Mouse (Mus musculus): ENCODE results near the gene Chd2. TPM values are rescaled to one million over a fixed set of nuclear protein-coding genes. Genes with fewer than 3 reads are reported as not detected.
A peak's percentile ranks its signal among the peaks of the same experiment; 100 is the strongest.

Gene Chd2
- polyA plus RNA-seq, 1 experiment from 2014 or later: 18.0 TPM

- Histone ChIP-seq H3K27me3 (ENCODE audit: control insufficient read depth, insufficient read depth, low read length) (no peaks in the 10 kb centered on the region), H3K36me3 (ENCODE audit: control insufficient read depth, insufficient read depth, low read length) (peaks cover 4% of the 10 kb centered on the region), H3K9me3 (ENCODE audit: control insufficient read depth, low read length) (no peaks in the 10 kb centered on the region), H3K9ac (ENCODE audit: low read length) (peak overlapping the region; percentile 85), H3K4me3 (ENCODE audit: low read depth, low read length) (peak overlapping the region; percentile 76), H3K4me2 (replicated peaks; ENCODE audit: low read depth) (peak overlapping the region; percentile 91), H3K27ac (replicated peaks) (peak overlapping the region; percentile 93), H3K4me1 (replicated peaks; ENCODE audit: control insufficient read depth, insufficient read depth) (peaks cover 6% of the 10 kb centered on the region; the same call in 1 of the 2 replicates)
- DNase-seq (ENCODE audit: low spot score) (peak; percentile 40), ATAC-seq (ENCODE audit: low FRiP score, low TSS enrichment) (peak; percentile 13)
- under 1% methylated on average over 39 of the region's 39 CpGs for WGBS
- no peak for TF ChIP-seq CTCF (IDR thresholded peaks at IDR 0.05; ENCODE audit: low read depth)
- peak; percentile 29 for TF ChIP-seq EP300 (optimal IDR thresholded peaks at IDR 0.05)
Observed at GRCm38 (mm10) chr7:73391518-73392321, 149.9 kb downstream of the Chd2 start.

GRCm38 (mm10) chr7:73391002-73391517 is 150.6 kb downstream of the Chd2 start:
- TF ChIP-seq CTCF (IDR thresholded peaks at IDR 0.05; ENCODE audit: low read depth) (no peak), EP300 (optimal IDR thresholded peaks at IDR 0.05) (no peak)
- under 1% methylated on average over 30 of the region's 42 CpGs for WGBS

GRCm38 (mm10) chr7:73390426-73391001 is 151.1 kb downstream of the Chd2 start:
- H3K4me1 ChIP-seq (replicated peaks; ENCODE audit: control insufficient read depth, insufficient read depth): peaks cover 6% of the 10 kb centered on the region; the same call in 1 of the 2 replicates
- DNase-seq (ENCODE audit: low spot score): no peak
- H3K4me2 ChIP-seq (replicated peaks; ENCODE audit: low read depth): peak overlapping the region; percentile 91
- 12% methylated on average over 18 of the region's 18 CpGs for WGBS
- no peaks in the 10 kb centered on the region for H3K9me3 ChIP-seq (ENCODE audit: control insufficient read depth, low read length)
- H3K27ac ChIP-seq (replicated peaks): peak overlapping the region; percentile 93
- H3K4me3 ChIP-seq (ENCODE audit: low read depth, low read length): peak overlapping the region; percentile 76
- H3K9ac ChIP-seq (ENCODE audit: low read length): peak overlapping the region; percentile 43
- no peak for TF ChIP-seq CTCF (IDR thresholded peaks at IDR 0.05; ENCODE audit: low read depth)
- TF ChIP-seq EP300 (optimal IDR thresholded peaks at IDR 0.05): no peak
- peaks cover 4% of the 10 kb centered on the region for H3K36me3 ChIP-seq (ENCODE audit: control insufficient read depth, insufficient read depth, low read length)
- ATAC-seq (ENCODE audit: low FRiP score, low TSS enrichment): peak; percentile 33
- no peaks in the 10 kb centered on the region for H3K27me3 ChIP-seq (ENCODE audit: control insufficient read depth, insufficient read depth, low read length)

More at GRCm38 (mm10) chr7:73391002-73391517, 150.6 kb downstream of the Chd2 start:
- peaks cover 6% of the 10 kb centered on the region; the same call in 1 of the 2 replicates for H3K4me1 ChIP-seq (replicated peaks; ENCODE audit: control insufficient read depth, insufficient read depth)
- peak overlapping the region; percentile 91 for H3K4me2 ChIP-seq (replicated peaks; ENCODE audit: low read depth)
- H3K4me3 ChIP-seq (ENCODE audit: low read depth, low read length): peak overlapping the region; percentile 76
- peak overlapping the region; percentile 85 for H3K9ac ChIP-seq (ENCODE audit: low read length)
- peak overlapping the region; percentile 93 for H3K27ac ChIP-seq (replicated peaks)
- peaks cover 4% of the 10 kb centered on the region for H3K36me3 ChIP-seq (ENCODE audit: control insufficient read depth, insufficient read depth, low read length)
- H3K9me3 ChIP-seq (ENCODE audit: control insufficient read depth, low read length): no peaks in the 10 kb centered on the region
- H3K27me3 ChIP-seq (ENCODE audit: control insufficient read depth, insufficient read depth, low read length): no peaks in the 10 kb centered on the region
- ATAC-seq (ENCODE audit: low FRiP score, low TSS enrichment) (peak; percentile 91), DNase-seq (ENCODE audit: low spot score) (peak; percentile 93)

GRCm38 (mm10) chr7:73389871-73390294 is 151.7 kb downstream of the Chd2 start:
- TF ChIP-seq CTCF (IDR thresholded peaks at IDR 0.05; ENCODE audit: low read depth): no peak
- no peak for TF ChIP-seq EP300 (optimal IDR thresholded peaks at IDR 0.05)
- ATAC-seq (ENCODE audit: low FRiP score, low TSS enrichment): no peak

GRCm38 (mm10) chr7:73389419-73389818 is 152.2 kb downstream of the Chd2 start:
- no peaks in the 10 kb centered on the region for H3K27me3 ChIP-seq (ENCODE audit: control insufficient read depth, insufficient read depth, low read length)
- peaks cover 6% of the 10 kb centered on the region; the same call in 1 of the 2 replicates for H3K4me1 ChIP-seq (replicated peaks; ENCODE audit: control insufficient read depth, insufficient read depth)
- no peaks in the 10 kb centered on the region for H3K9me3 ChIP-seq (ENCODE audit: control insufficient read depth, low read length)
- DNase-seq (ENCODE audit: low spot score): no peak
- no peak overlapping the region for H3K4me3 ChIP-seq (ENCODE audit: low read depth, low read length)
- ATAC-seq (ENCODE audit: low FRiP score, low TSS enrichment): no peak
- TF ChIP-seq EP300 (optimal IDR thresholded peaks at IDR 0.05) (no peak), CTCF (IDR thresholded peaks at IDR 0.05; ENCODE audit: low read depth) (no peak)
- no peak overlapping the region for H3K9ac ChIP-seq (ENCODE audit: low read length)
- peak overlapping the region; percentile 93; the same call in 1 of the 2 replicates for H3K27ac ChIP-seq (replicated peaks)
- H3K4me2 ChIP-seq (replicated peaks; ENCODE audit: low read depth): peak overlapping the region; percentile 91; the same call in 1 of the 2 replicates
- WGBS: 28% methylated on average over 9 of the region's 9 CpGs
- H3K36me3 ChIP-seq (ENCODE audit: control insufficient read depth, insufficient read depth, low read length): peaks cover 4% of the 10 kb centered on the region

More at GRCm38 (mm10) chr7:73389871-73390294, 151.7 kb downstream of the Chd2 start:
- Histone ChIP-seq H3K36me3 (ENCODE audit: control insufficient read depth, insufficient read depth, low read length) (peaks cover 4% of the 10 kb centered on the region), H3K27me3 (ENCODE audit: control insufficient read depth, insufficient read depth, low read length) (no peaks in the 10 kb centered on the region), H3K27ac (replicated peaks) (peak overlapping the region; percentile 93; the same call in 1 of the 2 replicates), H3K9ac (ENCODE audit: low read length) (no peak overlapping the region), H3K4me2 (replicated peaks; ENCODE audit: low read depth) (peak overlapping the region; percentile 91; the same call in 1 of the 2 replicates), H3K4me1 (replicated peaks; ENCODE audit: control insufficient read depth, insufficient read depth) (peaks cover 6% of the 10 kb centered on the region; the same call in 1 of the 2 replicates), H3K4me3 (ENCODE audit: low read depth, low read length) (peak overlapping the region; percentile 76; the same call in 1 of the 2 replicates), H3K9me3 (ENCODE audit: control insufficient read depth, low read length) (no peaks in the 10 kb centered on the region)
- peak; percentile 63 for DNase-seq (ENCODE audit: low spot score)
- WGBS: 7% methylated on average over 15 of the region's 15 CpGs

All from stomach, postnatal 0 days (tissue).